Mouse (Mus musculus): ENCODE results near the gene Rnf40. TPM values are rescaled to one million over a fixed set of nuclear protein-coding genes. Genes with fewer than 3 reads are reported as not detected.

Rnf40 gene
- polyA plus RNA-seq, 1 experiment from 2014 or later: 31.4 TPM

DNA sequence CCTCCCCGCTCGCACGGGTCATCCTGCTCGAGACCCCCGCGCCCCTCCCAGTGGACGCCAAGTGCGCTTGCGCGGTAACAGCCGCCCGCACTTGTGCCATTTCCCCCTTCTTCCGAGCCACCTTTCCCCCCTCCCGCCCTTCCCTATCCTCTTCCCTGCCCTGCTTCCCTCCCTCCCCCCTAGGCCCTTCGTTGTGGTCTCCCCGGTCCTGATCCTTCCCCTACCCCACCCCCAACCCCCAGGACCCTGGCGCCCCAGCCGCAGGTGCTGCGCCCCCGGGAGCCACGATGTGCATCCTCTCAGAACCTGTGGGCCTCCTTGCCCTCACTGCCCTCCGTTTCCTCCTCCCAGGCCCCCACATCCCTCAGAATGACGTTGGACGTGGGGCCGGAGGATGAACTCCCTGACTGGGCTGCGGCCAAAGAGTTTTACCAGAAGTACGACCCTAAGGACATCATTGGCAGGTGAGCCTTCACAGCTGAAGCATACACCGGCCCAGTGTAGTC lies 15.0 kb upstream of the Rnf40 start:
- peak; percentile 15; the same call in 1 of the 2 replicates for ATAC-seq (ENCODE audit: low FRiP score)
- Histone ChIP-seq H3K27ac (ENCODE audit: low read depth, low read length) (peak overlapping the region; percentile 67), H3K4me1 (replicated peaks; ENCODE audit: control insufficient read depth, insufficient read depth, low read length) (peaks cover 3% of the 10 kb centered on the region; the same call in 1 of the 2 replicates), H3K36me3 (ENCODE audit: control insufficient read depth, insufficient read depth, low read length) (no peaks in the 10 kb centered on the region), H3K9me3 (ENCODE audit: control insufficient read depth, low read length) (no peaks in the 10 kb centered on the region), H3K4me2 (replicated peaks; ENCODE audit: low read depth, low read length) (peak overlapping the region; percentile 96), H3K27me3 (ENCODE audit: control insufficient read depth, insufficient read depth, low read length) (no peaks in the 10 kb centered on the region), H3K4me3 (ENCODE audit: low read depth, low read length) (peak overlapping the region; percentile 83), H3K9ac (ENCODE audit: low read depth, low read length) (peak overlapping the region; percentile 87)
- 0% methylated on average over 20 of the region's 28 CpGs for WGBS
- peak; percentile 27 for DNase-seq (ENCODE audit: low spot score)

DNA sequence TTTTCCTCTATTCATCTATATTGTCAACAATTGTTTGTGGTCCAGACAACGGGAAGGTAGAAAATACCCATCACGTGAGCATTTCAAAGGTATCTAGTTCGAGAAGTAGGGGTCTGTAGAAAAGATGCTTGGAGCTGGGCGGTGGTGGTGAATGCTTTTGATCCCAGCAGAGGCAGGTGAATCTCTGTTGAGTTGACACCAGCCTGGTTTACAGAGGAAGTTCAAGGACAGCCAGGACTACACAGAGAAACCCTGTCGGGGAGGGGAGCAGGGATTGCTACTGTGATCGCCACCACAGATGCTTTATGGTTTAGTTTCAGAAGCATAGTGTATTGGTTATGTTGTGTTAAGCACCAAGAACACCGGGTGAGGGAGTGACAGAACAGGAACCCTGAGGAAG lies 14.5 kb upstream of the Rnf40 start:
- Histone ChIP-seq H3K27me3 (ENCODE audit: control insufficient read depth, insufficient read depth, low read length) (no peaks in the 10 kb centered on the region), H3K36me3 (ENCODE audit: control insufficient read depth, insufficient read depth, low read length) (no peaks in the 10 kb centered on the region), H3K4me2 (replicated peaks; ENCODE audit: low read depth, low read length) (peak overlapping the region; percentile 96), H3K27ac (ENCODE audit: low read depth, low read length) (no peak overlapping the region), H3K9me3 (ENCODE audit: control insufficient read depth, low read length) (no peaks in the 10 kb centered on the region), H3K9ac (ENCODE audit: low read depth, low read length) (peak overlapping the region; percentile 87), H3K4me3 (ENCODE audit: low read depth, low read length) (peak overlapping the region; percentile 83), H3K4me1 (replicated peaks; ENCODE audit: control insufficient read depth, insufficient read depth, low read length) (peaks cover 3% of the 10 kb centered on the region; the same call in 1 of the 2 replicates)
- ATAC-seq (ENCODE audit: low FRiP score): no peak
- WGBS: 30% methylated on average over 7 of the region's 7 CpGs
- DNase-seq (ENCODE audit: low spot score): no peak

DNA sequence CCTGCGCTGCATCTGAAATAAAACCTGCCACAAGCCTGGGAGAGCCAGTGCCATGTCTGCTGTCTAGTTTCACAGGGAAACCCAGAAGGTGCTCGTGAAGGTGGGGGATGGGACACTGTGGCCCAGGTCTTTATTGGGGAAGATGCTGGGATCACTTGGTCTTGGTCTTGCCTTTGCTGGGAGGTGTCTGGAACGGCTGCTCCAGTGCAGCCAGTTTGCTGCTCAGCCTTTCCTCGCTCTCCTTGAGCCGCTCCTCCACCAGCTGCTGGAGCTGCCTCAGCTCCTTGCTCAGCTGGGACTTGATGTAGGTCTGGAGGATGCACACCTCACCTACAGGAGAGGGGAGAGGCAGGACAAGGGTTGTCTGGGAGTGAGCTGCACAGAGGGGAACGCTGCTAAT lies 5.3 kb upstream of the Rnf40 start:
- Histone ChIP-seq H3K27ac (ENCODE audit: low read depth, low read length) (no peak overlapping the region), H3K36me3 (ENCODE audit: control insufficient read depth, insufficient read depth, low read length) (peaks cover 11% of the 10 kb centered on the region), H3K9me3 (ENCODE audit: control insufficient read depth, low read length) (no peaks in the 10 kb centered on the region), H3K4me2 (replicated peaks; ENCODE audit: low read depth, low read length) (no peak overlapping the region), H3K4me3 (ENCODE audit: low read depth, low read length) (no peak overlapping the region), H3K4me1 (replicated peaks; ENCODE audit: control insufficient read depth, insufficient read depth, low read length) (no peaks in the 10 kb centered on the region), H3K9ac (ENCODE audit: low read depth, low read length) (no peak overlapping the region), H3K27me3 (ENCODE audit: control insufficient read depth, insufficient read depth, low read length) (no peaks in the 10 kb centered on the region)
- WGBS: 96% methylated on average over 6 of the region's 6 CpGs
- ATAC-seq (ENCODE audit: low FRiP score): no peak
- no peak for DNase-seq (ENCODE audit: low spot score)

DNA sequence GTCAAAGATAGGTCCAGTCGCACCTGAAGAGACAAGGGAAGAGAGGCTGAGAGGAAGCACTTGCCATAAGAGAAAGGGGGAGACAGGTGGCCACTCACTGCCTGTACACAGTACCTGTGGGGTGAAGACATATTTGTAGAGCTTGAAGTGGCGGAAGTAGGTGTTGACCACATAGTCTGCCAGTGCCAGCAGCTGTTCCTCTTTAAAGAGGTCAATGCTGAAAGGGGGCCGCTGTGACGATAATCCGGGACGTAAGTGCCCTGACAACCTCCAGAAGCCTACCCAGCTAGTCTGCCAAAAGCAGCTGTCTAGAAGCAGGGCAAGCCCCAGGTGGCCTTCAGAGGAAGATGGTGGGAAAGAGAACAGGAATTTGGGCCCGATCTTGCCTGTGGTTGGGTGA lies 3.5 kb upstream of the Rnf40 start:
- Histone ChIP-seq H3K9me3 (ENCODE audit: control insufficient read depth, low read length) (no peaks in the 10 kb centered on the region), H3K36me3 (ENCODE audit: control insufficient read depth, insufficient read depth, low read length) (peaks cover 9% of the 10 kb centered on the region; the same call in 1 of the 2 replicates), H3K4me3 (ENCODE audit: low read depth, low read length) (no peak overlapping the region), H3K9ac (ENCODE audit: low read depth, low read length) (no peak overlapping the region), H3K27me3 (ENCODE audit: control insufficient read depth, insufficient read depth, low read length) (no peaks in the 10 kb centered on the region), H3K27ac (ENCODE audit: low read depth, low read length) (no peak overlapping the region), H3K4me1 (replicated peaks; ENCODE audit: control insufficient read depth, insufficient read depth, low read length) (0 out of 2 replicates have a peak, but pooled peaks cover 4% of the 10 kb centered on the region), H3K4me2 (replicated peaks; ENCODE audit: low read depth, low read length) (no peak overlapping the region)
- DNase-seq (ENCODE audit: low spot score) (no peak), ATAC-seq (ENCODE audit: low FRiP score) (no peak)
- WGBS: 90% methylated on average over 7 of the region's 7 CpGs

DNA sequence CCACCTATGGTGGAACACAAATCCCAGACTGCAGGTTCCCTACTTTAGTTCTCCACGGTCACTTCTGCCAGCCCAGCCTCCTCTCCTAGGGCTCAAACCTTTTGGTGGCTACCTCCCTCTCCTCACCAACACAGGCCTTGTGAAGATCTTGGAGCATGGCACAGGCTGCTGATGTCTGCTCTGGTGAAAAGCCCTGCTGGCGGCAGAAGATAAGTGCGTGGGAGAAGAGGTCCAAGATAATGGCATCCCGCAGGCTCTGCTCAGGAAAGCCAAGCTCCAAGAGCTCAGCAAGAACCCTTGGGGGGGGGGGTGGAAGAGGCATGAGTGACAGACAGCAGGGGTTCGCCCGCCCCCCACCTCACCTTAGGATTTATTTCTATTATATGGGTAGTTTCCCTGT lies 2.4 kb upstream of the Rnf40 start:
- Histone ChIP-seq H3K9me3 (ENCODE audit: control insufficient read depth, low read length) (no peaks in the 10 kb centered on the region), H3K27ac (ENCODE audit: low read depth, low read length) (no peak overlapping the region), H3K36me3 (ENCODE audit: control insufficient read depth, insufficient read depth, low read length) (peaks cover 9% of the 10 kb centered on the region), H3K4me1 (replicated peaks; ENCODE audit: control insufficient read depth, insufficient read depth, low read length) (0 out of 2 replicates have a peak, but pooled peaks cover 4% of the 10 kb centered on the region), H3K9ac (ENCODE audit: low read depth, low read length) (no peak overlapping the region), H3K4me2 (replicated peaks; ENCODE audit: low read depth, low read length) (no peak overlapping the region), H3K4me3 (ENCODE audit: low read depth, low read length) (no peak overlapping the region), H3K27me3 (ENCODE audit: control insufficient read depth, insufficient read depth, low read length) (no peaks in the 10 kb centered on the region)
- no peak for DNase-seq (ENCODE audit: low spot score)
- ATAC-seq (ENCODE audit: low FRiP score): no peak
- 95% methylated on average over 6 of the region's 6 CpGs for WGBS

DNA sequence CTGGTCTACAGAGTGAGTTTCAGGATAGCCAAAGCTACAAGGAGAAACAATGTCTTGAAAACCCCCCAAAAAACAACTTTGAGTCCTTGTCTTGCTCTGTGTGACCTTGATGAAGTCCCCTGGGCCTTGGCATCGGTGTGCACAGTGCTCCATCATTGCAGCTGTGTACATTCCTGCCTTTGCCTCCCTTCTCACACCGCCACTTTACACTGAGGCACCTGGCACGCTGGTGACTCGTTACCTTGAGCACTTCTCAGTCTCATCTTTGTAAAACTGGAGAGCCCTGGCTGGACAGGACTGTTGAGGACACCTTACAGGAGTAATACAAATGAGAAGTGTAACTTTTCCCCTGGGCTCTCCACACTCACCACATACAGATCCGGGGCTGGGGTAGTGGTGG lies 1.4 kb upstream of the Rnf40 start:
- peak overlapping the region; percentile 79 for H3K4me2 ChIP-seq (replicated peaks; ENCODE audit: low read depth, low read length)
- H3K27ac ChIP-seq (ENCODE audit: low read depth, low read length): peak overlapping the region; percentile 58; the same call in 1 of the 2 replicates
- 0 out of 2 replicates have a peak, but pooled peaks cover 4% of the 10 kb centered on the region for H3K4me1 ChIP-seq (replicated peaks; ENCODE audit: control insufficient read depth, insufficient read depth, low read length)
- H3K36me3 ChIP-seq (ENCODE audit: control insufficient read depth, insufficient read depth, low read length): peaks cover 16% of the 10 kb centered on the region
- peak overlapping the region; percentile 28; the same call in 1 of the 2 replicates for H3K9ac ChIP-seq (ENCODE audit: low read depth, low read length)
- peak overlapping the region; percentile 89 for H3K4me3 ChIP-seq (ENCODE audit: low read depth, low read length)
- no peak for DNase-seq (ENCODE audit: low spot score)
- ATAC-seq (ENCODE audit: low FRiP score): no peak
- WGBS: 77% methylated on average over 5 of the region's 5 CpGs
- no peaks in the 10 kb centered on the region for H3K27me3 ChIP-seq (ENCODE audit: control insufficient read depth, insufficient read depth, low read length)
- no peaks in the 10 kb centered on the region for H3K9me3 ChIP-seq (ENCODE audit: control insufficient read depth, low read length)

DNA sequence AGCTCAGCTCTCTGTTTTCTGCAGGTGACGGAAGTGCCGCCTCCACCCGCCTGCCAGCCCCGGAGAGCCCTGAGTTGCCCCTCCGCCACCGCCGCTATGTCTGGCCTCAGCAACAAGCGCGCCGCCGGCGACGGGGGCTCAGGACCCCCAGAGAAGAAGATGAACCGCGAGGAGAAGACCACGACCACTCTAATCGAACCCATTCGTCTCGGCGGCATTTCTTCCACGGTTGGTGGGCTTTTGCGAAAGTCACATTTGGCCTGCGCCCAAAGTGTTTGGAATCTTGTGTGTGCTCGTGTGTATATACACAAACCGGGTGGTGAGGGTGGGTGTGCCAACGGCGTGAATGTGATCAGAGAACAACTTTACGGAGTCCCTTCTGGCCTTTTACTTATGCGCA lies 334 bp downstream of the Rnf40 start:
- Histone ChIP-seq H3K9ac (ENCODE audit: low read depth, low read length) (peak overlapping the region; percentile 78), H3K4me2 (replicated peaks; ENCODE audit: low read depth, low read length) (peak overlapping the region; percentile 74), H3K27me3 (ENCODE audit: control insufficient read depth, insufficient read depth, low read length) (no peaks in the 10 kb centered on the region), H3K27ac (ENCODE audit: low read depth, low read length) (peak overlapping the region; percentile 33; the same call in 1 of the 2 replicates), H3K9me3 (ENCODE audit: control insufficient read depth, low read length) (no peaks in the 10 kb centered on the region), H3K36me3 (ENCODE audit: control insufficient read depth, insufficient read depth, low read length) (peaks cover 13% of the 10 kb centered on the region), H3K4me1 (replicated peaks; ENCODE audit: control insufficient read depth, insufficient read depth, low read length) (0 out of 2 replicates have a peak, but pooled peaks cover 4% of the 10 kb centered on the region), H3K4me3 (ENCODE audit: low read depth, low read length) (peak overlapping the region; percentile 89)
- 5% methylated on average over 29 of the region's 29 CpGs for WGBS
- DNase-seq (ENCODE audit: low spot score) (peak; percentile 13), ATAC-seq (ENCODE audit: low FRiP score) (no peak)

DNA sequence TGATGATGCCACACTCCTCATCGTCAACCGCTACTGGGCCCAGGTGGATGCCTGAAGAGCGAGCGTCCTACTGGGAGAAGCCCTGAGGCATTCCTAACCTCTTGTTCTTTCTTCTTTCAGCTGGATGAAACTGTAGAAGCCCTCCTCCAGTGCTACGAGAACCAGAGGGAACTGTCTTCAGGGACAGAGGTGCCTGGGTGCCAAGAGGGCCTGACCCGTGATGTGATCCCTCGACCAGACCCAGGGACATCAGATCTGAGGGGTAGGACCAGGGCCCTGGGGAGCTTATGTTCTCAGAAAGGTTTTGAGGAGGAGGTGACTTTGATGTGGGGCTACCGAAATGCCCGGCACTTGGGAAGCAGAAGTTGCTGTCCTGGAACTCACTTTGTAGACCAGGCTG lies 1.1 kb downstream of the Rnf40 start:
- DNase-seq (ENCODE audit: low spot score) (no peak), ATAC-seq (ENCODE audit: low FRiP score) (no peak)
- Histone ChIP-seq H3K4me1 (replicated peaks; ENCODE audit: control insufficient read depth, insufficient read depth, low read length) (0 out of 2 replicates have a peak, but pooled peaks cover 4% of the 10 kb centered on the region), H3K9me3 (ENCODE audit: control insufficient read depth, low read length) (no peaks in the 10 kb centered on the region), H3K27me3 (ENCODE audit: control insufficient read depth, insufficient read depth, low read length) (no peaks in the 10 kb centered on the region), H3K36me3 (ENCODE audit: control insufficient read depth, insufficient read depth, low read length) (peaks cover 16% of the 10 kb centered on the region), H3K27ac (ENCODE audit: low read depth, low read length) (no peak overlapping the region), H3K4me3 (ENCODE audit: low read depth, low read length) (peak overlapping the region; percentile 89), H3K9ac (ENCODE audit: low read depth, low read length) (no peak overlapping the region), H3K4me2 (replicated peaks; ENCODE audit: low read depth, low read length) (peak overlapping the region; percentile 74)
- WGBS: 93% methylated on average over 9 of the region's 9 CpGs

DNA sequence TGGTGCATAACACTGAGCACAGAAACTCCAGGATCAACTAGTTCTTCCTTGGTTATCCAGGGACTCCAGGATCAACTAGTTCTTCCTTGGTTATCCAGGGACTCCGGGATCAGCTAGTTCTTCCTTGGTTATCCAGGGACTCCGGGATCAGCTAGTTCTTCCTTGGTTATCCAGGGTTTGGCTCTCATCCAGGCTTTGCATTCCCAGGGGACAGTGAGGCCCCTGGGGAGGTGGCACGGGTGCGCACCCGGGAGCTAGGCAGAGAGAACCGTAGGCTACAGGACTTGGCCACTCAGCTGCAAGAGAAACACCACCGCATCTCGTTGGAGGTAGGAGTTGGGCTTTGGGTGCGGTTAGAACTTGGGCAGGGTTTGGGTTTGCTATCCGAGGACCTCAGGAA lies 2.5 kb downstream of the Rnf40 start:
- no peak overlapping the region for H3K4me3 ChIP-seq (ENCODE audit: low read depth, low read length)
- ATAC-seq (ENCODE audit: low FRiP score) (no peak), DNase-seq (ENCODE audit: low spot score) (no peak)
- 0 out of 2 replicates have a peak, but pooled peaks cover 4% of the 10 kb centered on the region for H3K4me1 ChIP-seq (replicated peaks; ENCODE audit: control insufficient read depth, insufficient read depth, low read length)
- no peak overlapping the region for H3K4me2 ChIP-seq (replicated peaks; ENCODE audit: low read depth, low read length)
- H3K27ac ChIP-seq (ENCODE audit: low read depth, low read length): no peak overlapping the region
- H3K9ac ChIP-seq (ENCODE audit: low read depth, low read length): no peak overlapping the region
- H3K27me3 ChIP-seq (ENCODE audit: control insufficient read depth, insufficient read depth, low read length): no peaks in the 10 kb centered on the region
- 98% methylated on average over 10 of the region's 10 CpGs for WGBS
- H3K36me3 ChIP-seq (ENCODE audit: control insufficient read depth, insufficient read depth, low read length): peaks cover 29% of the 10 kb centered on the region
- no peaks in the 10 kb centered on the region for H3K9me3 ChIP-seq (ENCODE audit: control insufficient read depth, low read length)
